Mouse (Mus musculus) thymus, postnatal 4 days (tissue): ENCODE data around the gene Zfp697.
"Not testable (repeated sequence)": the region's sequence is repeated elsewhere in the genome, so short reads cannot be mapped to it uniquely, and the experiment has no call there.

Experiments used
- DNase-seq: peaks from one replicate; pipeline ENCODE4 v3.0.0; 2021

Zfp697 gene

DNA sequence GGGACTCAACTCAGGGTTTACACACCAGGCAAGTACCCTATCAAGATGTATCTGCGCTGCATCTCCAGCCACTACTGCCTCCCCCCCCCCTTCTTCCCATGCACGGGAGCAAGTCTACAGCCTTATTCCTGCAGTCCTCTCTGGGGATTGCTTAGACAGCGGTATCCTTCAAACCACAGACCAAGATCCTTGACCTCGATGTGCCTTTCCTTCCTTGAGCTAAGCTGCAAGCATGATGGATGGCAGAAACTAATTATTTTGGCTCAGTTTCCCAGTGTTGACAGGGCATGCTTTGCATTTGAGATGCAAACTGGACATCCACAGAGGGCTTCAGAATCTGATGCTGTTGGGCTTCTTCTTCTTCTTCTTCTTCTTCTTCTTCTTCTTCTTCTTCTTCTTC lies 40.7 kb downstream of the Zfp697 start:
- no peak for DNase-seq

DNA sequence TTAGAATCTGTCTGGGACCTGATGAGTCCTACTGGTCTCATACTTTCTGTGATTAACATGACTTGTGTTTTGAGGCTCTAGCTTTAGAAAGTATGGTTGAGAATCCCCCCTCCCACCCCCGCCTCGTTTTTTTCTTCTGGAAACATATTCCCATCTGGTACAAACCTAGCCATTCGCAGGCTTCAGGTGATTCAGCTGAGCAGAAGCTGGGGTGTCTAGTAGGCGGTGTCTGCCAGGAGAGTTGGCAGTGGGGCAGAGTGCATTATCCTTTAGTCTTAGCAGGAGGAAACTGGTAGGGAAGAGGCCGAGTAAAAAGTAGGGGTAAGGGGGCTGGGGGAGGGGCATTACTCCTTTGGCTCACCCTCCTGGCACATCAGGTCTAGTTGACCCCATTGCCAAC lies 44.5 kb downstream of the Zfp697 start:
- no peak for DNase-seq

DNA sequence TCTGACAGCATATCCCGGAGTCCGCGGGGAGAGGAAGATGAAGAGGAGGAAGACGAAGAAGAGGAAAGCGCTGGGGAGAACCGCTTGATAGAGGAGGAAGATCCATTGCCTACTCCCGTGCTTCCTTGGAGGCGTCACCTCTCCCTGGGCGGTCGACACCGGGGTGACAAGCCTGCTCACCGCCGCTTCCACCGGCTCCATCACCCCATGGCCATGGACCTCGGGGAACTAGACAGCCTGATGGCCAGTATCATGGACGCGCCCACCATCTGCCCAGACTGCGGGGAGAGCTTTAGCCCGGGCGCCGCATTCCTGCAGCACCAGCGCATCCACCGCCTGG lies 45.0 kb downstream of the Zfp697 start:
- no peak for DNase-seq

DNA sequence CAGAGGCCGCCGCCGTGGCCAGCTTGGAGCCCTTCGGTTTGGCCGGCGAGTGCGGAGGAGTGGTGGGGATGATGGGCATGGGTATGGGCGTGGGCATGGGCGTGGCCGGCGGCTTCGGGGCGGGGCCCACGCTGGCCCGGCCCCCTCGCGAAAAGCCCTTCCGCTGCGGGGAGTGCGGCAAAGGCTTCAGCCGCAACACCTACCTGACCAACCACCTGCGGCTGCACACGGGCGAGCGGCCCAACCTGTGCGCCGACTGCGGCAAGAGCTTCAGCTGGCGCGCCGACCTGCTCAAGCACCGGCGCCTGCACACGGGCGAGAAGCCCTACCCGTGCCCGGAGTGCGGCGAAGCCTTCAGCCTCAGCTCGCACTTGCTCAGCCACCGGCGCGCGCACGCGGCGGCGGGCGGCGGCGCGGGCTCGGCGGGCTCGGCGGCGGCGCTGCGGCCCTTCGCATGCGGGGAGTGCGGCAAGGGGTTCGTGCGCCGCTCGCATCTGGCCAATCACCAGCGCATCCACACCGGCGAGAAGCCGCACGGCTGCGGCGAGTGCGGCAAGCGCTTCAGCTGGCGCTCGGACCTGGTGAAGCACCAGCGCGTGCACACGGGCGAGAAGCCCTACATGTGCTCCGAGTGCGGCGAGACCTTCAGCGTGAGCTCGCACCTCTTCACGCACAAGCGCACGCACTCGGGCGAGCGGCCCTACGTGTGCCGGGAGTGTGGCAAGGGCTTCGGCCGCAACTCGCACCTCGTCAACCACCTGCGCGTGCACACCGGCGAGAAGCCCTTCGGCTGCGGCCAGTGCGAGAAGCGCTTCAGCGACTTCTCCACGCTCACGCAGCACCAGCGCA lies 45.6 kb downstream of the Zfp697 start:
- DNase-seq: peak; percentile 71

DNA sequence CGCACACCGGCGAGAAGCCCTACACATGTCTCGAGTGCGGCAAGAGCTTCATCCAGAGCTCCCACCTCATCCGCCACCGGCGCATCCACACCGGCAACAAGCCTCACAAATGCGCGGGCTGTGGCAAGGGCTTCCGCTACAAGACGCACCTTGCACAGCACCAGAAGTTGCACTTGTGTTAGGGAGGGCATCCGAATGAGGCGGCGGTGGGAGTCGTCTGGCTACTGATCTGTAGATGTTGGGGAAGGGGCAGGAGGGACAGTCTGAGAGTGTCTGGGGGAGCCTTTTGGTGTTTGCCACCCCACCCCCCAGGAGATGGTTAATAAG lies 46.2 kb downstream of the Zfp697 start:
- peak; percentile 64 for DNase-seq

DNA sequence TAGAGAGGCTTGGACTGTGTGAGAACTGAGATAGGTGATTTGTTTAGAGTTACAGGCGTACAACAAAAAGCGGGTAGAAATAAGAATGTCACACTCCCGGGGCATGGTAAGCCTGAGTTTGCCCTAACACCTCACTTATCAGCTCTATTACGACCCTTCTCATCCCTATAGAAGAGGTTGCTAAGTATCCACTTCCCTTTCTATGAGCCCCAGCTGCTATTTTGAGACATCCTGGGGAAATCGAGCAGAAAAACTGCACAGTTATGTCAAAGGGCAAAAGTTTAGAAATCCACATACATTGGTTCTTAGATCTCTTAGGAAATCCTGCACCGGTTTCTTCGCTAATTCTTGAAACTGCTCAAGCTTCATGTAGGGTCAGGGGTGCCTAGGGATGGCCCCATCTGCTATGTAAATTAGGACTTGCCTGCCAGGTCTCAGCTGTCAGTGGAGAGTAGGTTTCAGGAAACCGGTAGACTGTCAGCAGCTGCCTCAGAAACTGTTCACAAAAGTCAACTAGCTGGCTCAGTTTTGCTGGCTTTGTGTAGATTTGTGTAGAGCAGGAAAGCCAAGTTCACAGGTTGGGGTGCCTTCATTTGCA lies 46.8 kb downstream of the Zfp697 start:
- DNase-seq: no peak

DNA sequence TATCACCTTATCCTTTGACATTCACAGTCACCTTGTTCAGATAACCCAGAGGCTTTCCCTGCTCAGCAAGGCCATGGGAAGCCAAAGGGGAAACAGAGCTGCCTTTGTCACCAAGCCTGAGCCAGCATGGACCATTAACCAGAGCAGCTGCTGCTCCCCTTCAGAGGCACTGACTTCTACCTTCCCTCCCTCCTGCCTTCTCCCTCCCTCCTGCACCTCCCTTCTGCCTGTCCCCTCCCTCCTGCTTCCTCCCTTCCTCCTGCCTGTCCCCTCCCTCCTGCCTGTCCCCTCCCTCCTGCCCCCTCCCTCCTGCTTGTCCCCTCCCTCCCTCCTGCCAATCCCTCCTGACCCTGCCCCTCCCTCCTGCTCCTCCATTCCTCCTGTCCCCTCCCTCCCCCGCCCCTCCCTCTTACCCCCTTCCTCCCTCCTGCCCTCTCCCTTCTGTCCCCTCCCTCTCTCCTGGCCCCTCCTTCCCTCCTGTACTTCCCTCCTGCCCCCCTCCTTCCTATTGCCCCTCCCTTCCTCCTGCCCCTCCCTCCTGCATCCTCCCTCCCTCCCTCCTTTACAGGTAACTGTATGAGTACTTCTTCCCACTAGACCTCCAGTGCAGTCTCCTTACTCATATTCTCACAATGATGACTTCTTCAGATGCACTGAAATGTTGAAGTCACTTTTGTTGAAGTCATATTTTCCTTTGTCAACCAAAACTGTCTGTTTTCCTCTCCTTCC lies 52.0 kb downstream of the Zfp697 start:
- DNase-seq: no peak

DNA sequence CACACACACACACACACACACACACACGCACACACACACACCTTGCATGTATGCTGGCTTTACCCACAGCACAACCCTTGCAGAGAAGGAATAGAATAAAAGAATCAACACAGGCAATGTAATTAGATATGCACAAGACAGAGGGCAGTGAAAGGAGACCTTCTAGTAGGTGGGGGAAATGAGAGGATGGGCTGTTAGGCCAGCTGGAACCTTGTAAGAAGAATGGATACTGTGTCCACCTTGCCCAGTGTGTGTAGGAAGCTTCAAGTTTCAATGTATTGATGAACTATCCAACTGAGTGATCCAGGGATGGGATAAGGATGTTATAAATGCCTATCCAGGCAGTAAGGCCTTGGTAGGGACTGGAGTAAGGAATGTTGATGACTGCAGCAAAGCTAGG lies 52.8 kb downstream of the Zfp697 start:
- DNase-seq: no peak

DNA sequence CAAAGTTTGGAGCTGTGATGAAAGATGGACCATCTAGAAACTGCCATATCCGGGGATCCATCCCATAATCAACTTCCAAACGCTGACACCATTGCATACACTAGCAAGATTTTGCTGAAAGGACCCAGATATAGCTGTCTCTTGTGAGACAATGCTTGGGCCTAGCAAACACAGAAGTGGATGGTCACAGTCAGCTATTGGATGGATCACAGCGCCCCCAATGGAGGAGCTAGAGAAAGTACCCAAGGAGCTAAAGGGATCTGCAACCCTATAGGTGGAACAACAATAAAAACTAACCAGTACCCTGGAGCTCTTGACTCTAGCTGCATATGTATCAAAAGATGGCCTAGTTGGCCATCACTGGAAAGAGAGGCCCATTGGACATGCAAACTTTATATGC lies 60.0 kb downstream of the Zfp697 start:
- not testable (repeated sequence) for DNase-seq

DNA sequence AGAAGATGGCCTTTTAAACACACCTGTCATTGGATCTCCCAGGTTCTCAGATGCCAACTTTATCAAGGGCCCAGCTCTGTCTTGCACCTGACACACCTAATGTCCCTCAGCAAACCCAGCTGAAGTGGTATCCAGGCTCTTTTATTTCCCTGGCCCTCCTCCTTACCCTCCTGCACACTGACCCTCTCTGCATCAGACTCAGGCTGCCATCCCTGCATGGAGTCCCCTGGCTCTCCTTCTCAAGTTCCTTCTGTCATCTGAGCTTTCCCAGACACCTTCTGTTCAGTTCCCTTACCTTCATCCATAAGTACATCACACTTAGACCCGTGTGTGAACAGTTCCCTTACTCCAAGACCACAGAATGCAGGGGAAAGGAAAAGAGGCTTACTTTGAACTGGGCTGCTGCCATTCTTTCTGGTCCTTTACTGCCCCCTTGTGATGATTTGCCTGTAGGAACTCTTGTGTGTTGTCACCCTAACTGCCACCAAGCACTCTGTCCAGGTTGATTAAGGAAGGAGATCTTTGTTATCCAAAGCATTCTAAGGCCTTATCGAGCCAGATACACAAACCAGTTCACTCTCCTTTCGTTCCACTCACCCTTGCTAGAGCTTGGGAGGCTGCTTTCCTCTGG lies 61.0 kb downstream of the Zfp697 start:
- not testable (repeated sequence) for DNase-seq

DNA sequence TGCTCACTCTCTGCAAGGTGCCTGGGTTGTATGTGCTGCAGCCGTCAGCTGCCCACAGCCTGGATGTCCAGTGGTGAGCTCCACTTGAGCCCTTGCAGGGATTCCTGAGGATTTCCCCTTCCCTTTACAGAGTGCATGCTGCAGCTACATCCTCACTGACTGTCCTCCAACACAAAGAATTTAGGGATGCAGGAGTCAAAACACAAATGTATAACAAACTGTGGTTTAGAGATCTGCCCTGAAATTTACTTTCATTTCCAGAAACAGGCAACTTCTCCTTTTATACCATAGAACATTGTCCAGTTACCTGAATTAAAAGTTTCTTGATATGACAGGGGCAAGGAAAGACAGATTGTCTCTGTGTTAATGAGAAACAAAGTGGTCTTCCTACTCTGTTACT lies 61.7 kb downstream of the Zfp697 start:
- not testable (repeated sequence) for DNase-seq

DNA sequence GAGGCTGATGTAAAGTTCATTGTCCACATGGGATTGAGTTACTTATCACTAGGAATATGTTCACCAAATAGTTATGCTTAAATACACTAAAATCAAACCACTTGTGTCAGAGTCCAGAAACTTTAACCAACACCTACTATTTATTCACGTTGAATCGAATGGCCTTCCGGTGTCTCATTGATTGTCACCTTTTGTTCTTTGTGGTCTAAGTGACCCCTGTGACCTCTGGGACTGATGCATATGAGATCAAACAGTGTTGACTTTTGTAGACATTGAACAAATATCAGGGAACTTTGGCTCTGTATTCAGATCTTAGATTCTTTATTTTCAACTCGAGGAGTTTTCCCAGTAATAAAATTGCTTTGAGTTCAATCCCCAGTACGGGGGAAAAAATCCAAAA lies 71.5 kb downstream of the Zfp697 start:
- not testable (repeated sequence) for DNase-seq

DNA sequence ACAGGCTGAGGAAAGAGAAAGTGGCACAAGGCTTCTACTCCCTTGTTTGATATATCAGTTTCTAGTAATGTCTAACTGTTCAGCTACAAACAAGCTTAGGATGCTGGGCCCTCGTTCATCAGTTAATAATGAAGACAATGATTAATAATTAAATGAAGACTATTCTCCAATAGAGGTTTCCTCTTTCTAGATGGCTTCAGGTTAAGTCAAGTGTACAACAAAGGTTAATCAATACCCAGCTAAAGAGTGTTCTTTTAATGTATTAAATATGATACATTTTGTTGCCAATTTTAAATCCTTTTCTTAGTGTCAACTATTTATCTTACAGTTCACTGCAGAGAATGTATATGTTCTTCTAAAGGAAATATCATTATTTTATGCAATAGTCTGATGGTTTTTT lies 74.8 kb downstream of the Zfp697 start, which contains the start of gene Gm4450:
Gm4450 (minus strand) TSS at position 101 of the 400 bp plus-strand sequence.
- DNase-seq: not testable (repeated sequence)

DNA sequence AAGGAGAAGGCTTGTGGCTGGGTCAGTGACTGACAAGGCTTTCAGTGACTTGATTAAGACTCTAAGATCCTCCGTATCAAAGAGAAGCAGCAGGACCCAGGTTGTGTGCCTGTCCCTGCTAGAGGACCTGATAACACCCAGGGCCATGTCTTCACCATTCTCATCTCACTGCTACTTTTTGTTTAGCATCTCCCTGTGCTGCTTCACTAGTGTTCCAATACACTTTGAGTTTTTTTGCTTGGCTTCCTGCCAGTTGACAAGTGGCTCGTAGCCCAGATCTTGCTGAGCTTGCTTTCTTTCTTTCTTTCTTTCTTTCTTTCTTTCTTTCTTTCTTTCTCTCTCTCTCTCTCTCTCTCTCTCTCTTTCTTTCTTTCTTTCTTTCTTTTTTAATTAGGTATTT lies 87.1 kb downstream of the Zfp697 start:
- DNase-seq: not testable (repeated sequence)

DNA sequence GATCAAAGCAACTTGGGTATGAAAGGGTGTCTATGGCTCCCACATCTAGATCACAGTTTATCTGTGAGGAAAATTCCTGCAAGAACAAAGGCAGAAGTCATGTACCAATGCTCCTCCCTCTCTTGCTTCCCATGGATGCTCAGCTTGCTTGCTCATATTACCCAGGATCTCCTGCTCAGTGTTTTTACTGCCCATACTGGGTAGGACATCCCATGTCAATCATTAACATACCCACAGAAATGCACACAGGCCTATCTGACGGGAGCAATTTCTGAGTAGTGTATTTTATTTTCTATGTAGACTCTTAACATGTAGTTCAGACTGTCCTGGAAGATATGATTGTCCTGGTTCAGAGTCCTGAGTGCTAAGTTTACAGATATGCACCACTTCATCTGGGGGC lies 88.8 kb downstream of the Zfp697 start:
- DNase-seq: not testable (repeated sequence)

DNA sequence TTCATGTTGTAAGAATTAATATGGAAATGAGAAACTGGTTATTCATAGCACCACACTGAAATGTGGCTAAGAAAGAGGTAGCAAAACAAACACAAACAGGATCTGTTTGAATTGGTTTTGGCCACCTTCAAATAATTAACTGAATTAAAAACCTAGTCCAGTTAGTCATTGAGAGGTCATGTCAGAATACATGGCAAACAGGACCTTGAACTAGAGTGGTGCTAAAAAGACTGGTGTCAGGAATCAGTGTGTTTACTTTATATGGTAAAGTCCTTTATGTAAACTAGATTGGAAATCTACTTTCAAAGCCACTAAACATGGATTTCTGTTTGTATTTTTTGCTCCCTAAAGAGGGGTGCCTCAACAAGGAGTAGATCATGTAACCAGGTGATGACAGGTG lies 89.2 kb downstream of the Zfp697 start:
- DNase-seq: not testable (repeated sequence)

DNA sequence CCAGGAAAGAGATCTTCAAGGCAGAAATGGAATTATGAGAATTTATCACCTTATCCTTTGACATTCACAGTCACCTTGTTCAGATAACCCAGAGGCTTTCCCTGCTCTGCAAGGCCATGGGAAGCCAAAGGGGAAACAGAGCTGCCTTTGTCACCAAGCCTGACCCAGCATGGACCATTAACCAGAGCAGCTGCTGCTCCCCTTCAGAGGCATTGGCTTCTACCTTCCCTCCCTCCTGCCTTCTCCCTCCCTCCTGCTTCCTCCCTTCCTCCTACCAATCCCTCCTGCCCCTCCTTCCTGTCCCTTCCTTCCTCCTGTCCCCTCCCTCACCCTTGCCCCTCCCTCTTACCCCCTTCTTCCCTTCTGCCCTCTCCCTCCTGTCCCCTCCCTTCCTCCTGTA lies 111.9 kb downstream of the Zfp697 start:
- not testable (repeated sequence) for DNase-seq

DNA sequence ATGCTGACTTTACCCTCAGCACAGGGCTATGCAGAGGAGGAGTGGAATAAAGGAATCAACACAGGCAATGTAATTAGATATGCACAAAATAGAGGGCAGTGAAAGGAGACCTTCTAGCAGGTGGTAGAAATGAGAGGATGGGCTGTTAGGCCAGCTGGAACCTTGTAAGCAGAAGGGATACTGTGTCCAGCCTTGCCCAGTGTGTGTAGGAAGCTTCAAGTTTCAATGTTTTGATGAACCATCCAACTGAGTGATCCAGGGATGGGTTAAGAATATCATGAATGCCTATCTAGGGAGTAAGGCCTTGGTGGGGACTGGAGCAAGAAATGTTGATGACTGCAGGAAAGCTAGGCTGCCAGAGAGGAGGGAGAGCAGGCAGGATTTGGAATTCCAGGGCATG lies 112.8 kb downstream of the Zfp697 start:
- not testable (repeated sequence) for DNase-seq

DNA sequence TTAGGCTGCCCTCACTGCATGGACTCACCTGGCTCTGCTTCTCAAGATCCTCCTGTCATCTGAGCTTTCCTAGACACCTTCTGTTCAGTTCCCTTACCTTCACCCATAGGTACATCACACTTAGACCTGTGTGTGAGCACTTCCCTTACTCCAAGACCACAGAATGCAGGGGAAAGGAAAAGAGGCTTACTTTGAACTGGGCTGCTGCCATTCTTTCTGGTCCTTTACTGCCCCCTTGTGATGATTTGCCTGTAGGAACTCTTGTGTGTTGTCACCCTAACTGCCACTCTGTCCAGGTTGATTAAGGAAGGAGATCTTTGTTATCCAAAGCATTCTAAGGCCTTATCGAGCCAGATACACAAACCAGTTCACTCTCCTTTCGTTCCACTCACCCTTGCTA lies 114.5 kb downstream of the Zfp697 start:
- DNase-seq: not testable (repeated sequence)

DNA sequence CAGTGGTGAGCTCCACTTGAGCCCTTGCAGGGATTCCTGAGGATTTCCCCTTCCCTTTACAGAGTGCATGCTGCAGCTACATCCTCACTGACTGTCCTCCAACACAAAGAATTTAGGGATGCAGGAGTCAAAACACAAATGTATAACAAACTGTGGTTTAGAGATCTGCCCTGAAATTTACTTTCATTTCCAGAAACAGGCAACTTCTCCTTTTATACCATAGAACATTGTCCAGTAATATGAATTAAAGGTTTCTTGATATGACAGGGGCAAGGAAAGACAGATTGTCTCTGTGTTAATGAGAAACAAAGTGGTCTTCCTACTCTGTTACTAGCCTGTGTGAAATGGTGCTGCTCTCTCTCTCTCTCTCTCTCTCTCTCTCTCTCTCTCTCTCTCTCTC lies 115.1 kb downstream of the Zfp697 start:
- not testable (repeated sequence) for DNase-seq

DNA sequence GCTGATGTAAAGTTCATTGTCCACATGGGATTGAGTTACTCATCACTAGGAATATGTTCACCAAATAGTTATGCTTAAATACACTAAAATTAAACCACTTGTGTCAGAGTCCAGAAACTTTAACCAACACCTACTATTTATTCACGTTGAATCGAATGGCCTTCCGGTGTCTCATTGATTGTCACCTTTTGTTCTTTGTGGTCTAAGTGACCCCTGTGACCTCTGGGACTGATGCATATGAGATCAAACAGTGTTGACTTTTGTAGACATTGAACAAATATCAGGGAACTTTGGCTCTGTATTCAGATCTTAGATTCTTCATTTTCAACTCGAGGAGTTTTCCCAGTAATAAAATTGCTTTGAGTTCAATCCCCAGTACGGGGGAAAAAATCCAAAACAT lies 125.0 kb downstream of the Zfp697 start:
- not testable (repeated sequence) for DNase-seq

DNA sequence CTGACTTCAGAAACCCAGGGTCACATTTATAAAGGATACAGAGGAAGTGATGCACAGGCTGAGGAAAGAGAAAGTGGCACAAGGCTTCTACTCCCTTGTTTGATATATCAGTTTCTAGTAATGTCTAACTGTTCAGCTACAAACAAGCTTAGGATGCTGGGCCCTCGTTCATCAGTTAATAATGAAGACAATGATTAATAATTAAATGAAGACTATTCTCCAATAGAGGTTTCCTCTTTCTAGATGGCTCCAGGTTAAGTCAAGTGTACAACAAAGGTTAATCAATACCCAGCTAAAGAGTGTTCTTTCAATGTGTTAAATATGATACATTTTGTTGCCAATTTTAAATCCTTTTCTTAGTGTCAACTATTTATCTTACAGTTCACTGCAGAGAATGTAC lies 128.2 kb downstream of the Zfp697 start, which contains the start of gene Hsd3b4:
Hsd3b4 (minus strand) TSS at position 101 of the 400 bp plus-strand sequence.
- not testable (repeated sequence) for DNase-seq

DNA sequence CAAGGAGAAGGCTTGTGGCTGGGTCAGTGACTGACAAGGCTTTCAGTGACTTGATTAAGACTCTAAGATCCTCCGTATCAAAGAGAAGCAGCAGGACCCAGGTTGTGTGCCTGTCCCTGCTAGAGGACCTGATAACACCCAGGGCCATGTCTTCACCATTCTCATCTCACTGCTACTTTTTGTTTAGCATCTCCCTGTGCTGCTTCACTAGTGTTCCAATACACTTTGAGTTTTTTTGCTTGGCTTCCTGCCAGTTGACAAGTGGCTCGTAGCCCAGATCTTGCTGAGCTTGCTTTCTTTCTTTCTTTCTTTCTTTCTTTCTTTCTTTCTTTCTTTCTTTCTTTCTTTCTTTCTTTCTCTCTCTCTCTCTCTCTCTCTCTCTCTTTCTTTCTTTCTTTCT lies 140.5 kb downstream of the Zfp697 start:
- not testable (repeated sequence) for DNase-seq
